ENCODE assay signal across 22 mouse cellular contexts in genomic region chr14:27094247-27094646, GRCm38 (mm10). TPM values are rescaled to one million over a fixed set of nuclear protein-coding genes. Genes with fewer than 3 reads are reported as not detected.
A peak's percentile ranks its signal among the peaks of the same experiment; 100 is the strongest.
DNase-seq lines count a peak whose midpoint lies in the region; ATAC-seq lines count a peak whose summit lies in the region.
"Had no signal": no experiment of that assay in that cellular context is flagged by ENCODE, and none has a peak within 500 bp of the region (broad histone marks: within the 10 kb centered on the region; RNA-seq: fewer than 3 reads in every experiment).

No protein-coding gene starts in this region.

- ATAC-seq in forebrain, embryonic 13.5 days: peak; percentile 75
- no peak for ATAC-seq in forebrain, embryonic 11.5 days (replicated peaks; ENCODE audit: low FRiP score)
- ATAC-seq in midbrain, embryonic 14.5 days (ENCODE audit: low FRiP score, low TSS enrichment): no peak; the same call in 1 of the 2 replicates
- peak; percentile 75 for ATAC-seq in forebrain, embryonic 14.5 days
- ATAC-seq: activated CD4-positive, CD25-positive, alpha-beta regulatory T cell, adult 4 months; intestine, embryonic 16.5 days had no signal

- no peak overlapping the region for H3K9ac ChIP-seq in forebrain, embryonic 13.5 days
- no peak overlapping the region for H3K9ac ChIP-seq in forebrain, embryonic 11.5 days (ENCODE audit: low read length)
- no peak overlapping the region; the same call in 1 of the 2 replicates for H3K9ac ChIP-seq in midbrain, embryonic 14.5 days (replicated peaks; ENCODE audit: low read length)
- H3K9ac ChIP-seq in forebrain, embryonic 14.5 days (ENCODE audit: low read length): no peak overlapping the region
- H3K9ac ChIP-seq: embryonic facial prominence, embryonic 12.5 days; heart, embryonic 15.5 days; hindbrain, embryonic 14.5 days had no signal

- H3K36me3 ChIP-seq in forebrain, embryonic 13.5 days (ENCODE audit: poor library complexity, severe bottlenecking): peaks cover under 1% of the 10 kb centered on the region; the same call in 1 of the 2 replicates
- H3K36me3 ChIP-seq in forebrain, embryonic 11.5 days (ENCODE audit: control insufficient read depth, insufficient read depth, low read length): no peaks in the 10 kb centered on the region; the same call in 1 of the 2 replicates
- H3K36me3 ChIP-seq in midbrain, embryonic 14.5 days (ENCODE audit: control insufficient read depth, insufficient read depth, low read length): no peaks in the 10 kb centered on the region
- H3K36me3 ChIP-seq in midbrain, embryonic 10.5 days: peaks cover 69% of the 10 kb centered on the region
- 0 out of 2 replicates have a peak, but pooled peaks cover under 1% of the 10 kb centered on the region for H3K36me3 ChIP-seq in forebrain, embryonic 14.5 days (ENCODE audit: control insufficient read depth, insufficient read depth, low read length)
- H3K36me3 ChIP-seq: heart, embryonic 15.5 days had no signal

- peak overlapping the region; percentile 63 for H3K27ac ChIP-seq in forebrain, embryonic 13.5 days
- no peak overlapping the region for H3K27ac ChIP-seq in forebrain, embryonic 11.5 days (ENCODE audit: low read depth, low read length)
- H3K27ac ChIP-seq in midbrain, embryonic 14.5 days (replicated peaks; ENCODE audit: low read depth, low read length): no peak overlapping the region
- no peak overlapping the region for H3K27ac ChIP-seq in midbrain, embryonic 10.5 days (replicated peaks)
- H3K27ac ChIP-seq in forebrain, embryonic 14.5 days (ENCODE audit: low read depth, low read length): no peak overlapping the region
- H3K27ac ChIP-seq: heart, adult 2 months; heart, embryonic 15.5 days; hindbrain, embryonic 14.5 days had no signal

- WGBS in forebrain, embryonic 13.5 days: 34% methylated on average over 5 of the region's 5 CpGs
- 72% methylated on average over 5 of the region's 5 CpGs for WGBS in forebrain, embryonic 11.5 days
- WGBS in midbrain, embryonic 14.5 days: 46% methylated on average over 5 of the region's 5 CpGs
- 79% methylated on average over 5 of the region's 5 CpGs for WGBS in midbrain, embryonic 10.5 days
- WGBS in forebrain, embryonic 14.5 days: 35% methylated on average over 5 of the region's 5 CpGs

- no peak overlapping the region for H3K4me3 ChIP-seq in forebrain, embryonic 13.5 days
- H3K4me3 ChIP-seq in forebrain, embryonic 11.5 days (ENCODE audit: low read depth, low read length): no peak overlapping the region
- H3K4me3 ChIP-seq in midbrain, embryonic 14.5 days (replicated peaks; ENCODE audit: low read depth, low read length): no peak overlapping the region
- H3K4me3 ChIP-seq in midbrain, embryonic 10.5 days: no peak overlapping the region
- H3K4me3 ChIP-seq in forebrain, embryonic 14.5 days (ENCODE audit: low read depth, low read length): no peak overlapping the region
- H3K4me3 ChIP-seq: embryonic facial prominence, embryonic 12.5 days; heart, adult 2 months; heart, embryonic 15.5 days had no signal

- no peaks in the 10 kb centered on the region for H3K27me3 ChIP-seq in forebrain, embryonic 13.5 days
- H3K27me3 ChIP-seq in forebrain, embryonic 11.5 days (ENCODE audit: control insufficient read depth, insufficient read depth, low read length): no peaks in the 10 kb centered on the region
- no peaks in the 10 kb centered on the region for H3K27me3 ChIP-seq in midbrain, embryonic 14.5 days (ENCODE audit: control insufficient read depth, insufficient read depth, low read length)
- no peaks in the 10 kb centered on the region for H3K27me3 ChIP-seq in midbrain, embryonic 10.5 days (ENCODE audit: low read depth, poor library complexity, severe bottlenecking)
- no peaks in the 10 kb centered on the region for H3K27me3 ChIP-seq in forebrain, embryonic 14.5 days (replicated peaks; ENCODE audit: control insufficient read depth, insufficient read depth, low read length)
- H3K27me3 ChIP-seq: embryonic facial prominence, embryonic 12.5 days; heart, embryonic 15.5 days had no signal

- no peak for DNase-seq in forebrain, embryonic 11.5 days (ENCODE audit: low spot score)
- peak; percentile 50 for DNase-seq in midbrain, embryonic 14.5 days
- no peak for DNase-seq in midbrain, embryonic 10.5 days (ENCODE audit: low spot score)
- DNase-seq in forebrain, embryonic 14.5 days (ENCODE audit: low spot score): peak; percentile 76
- no peak for DNase-seq in gastrocnemius, postnatal 25 days
- no peak for DNase-seq in adrenal gland, postnatal 14 days
- DNase-seq in cerebellum, postnatal 14 days: no peak
- DNase-seq: adrenal gland, postnatal 25 days; cerebellum, adult 2 months; cerebellum, postnatal 25 days; gastrocnemius, postnatal 10 days; heart, adult 2 months; heart, postnatal 14 days; kidney, adult 2 months had no signal

- peaks cover 10% of the 10 kb centered on the region for H3K4me1 ChIP-seq in forebrain, embryonic 13.5 days
- no peaks in the 10 kb centered on the region for H3K4me1 ChIP-seq in forebrain, embryonic 11.5 days (replicated peaks; ENCODE audit: control insufficient read depth, insufficient read depth, low read length)
- H3K4me1 ChIP-seq in midbrain, embryonic 14.5 days (ENCODE audit: control insufficient read depth, insufficient read depth, low read length): no peaks in the 10 kb centered on the region
- H3K4me1 ChIP-seq in midbrain, embryonic 10.5 days: 0 out of 2 replicates have a peak, but pooled peaks cover 2% of the 10 kb centered on the region
- no peaks in the 10 kb centered on the region for H3K4me1 ChIP-seq in forebrain, embryonic 14.5 days (ENCODE audit: control insufficient read depth, insufficient read depth, low read length)
- H3K4me1 ChIP-seq: embryonic facial prominence, embryonic 12.5 days; heart, embryonic 15.5 days had no signal

- H3K9me3 ChIP-seq in forebrain, embryonic 13.5 days (replicated peaks): no peaks in the 10 kb centered on the region
- H3K9me3 ChIP-seq in forebrain, embryonic 11.5 days (ENCODE audit: control insufficient read depth, low read length): no peaks in the 10 kb centered on the region
- no peaks in the 10 kb centered on the region for H3K9me3 ChIP-seq in midbrain, embryonic 14.5 days (ENCODE audit: control insufficient read depth, low read length)
- H3K9me3 ChIP-seq in midbrain, embryonic 10.5 days (replicated peaks): no peaks in the 10 kb centered on the region
- H3K9me3 ChIP-seq in forebrain, embryonic 14.5 days (replicated peaks; ENCODE audit: control insufficient read depth, low read length): no peaks in the 10 kb centered on the region
- H3K9me3 ChIP-seq: embryonic facial prominence, embryonic 12.5 days; heart, embryonic 15.5 days had no signal

- no peak overlapping the region for H3K4me2 ChIP-seq in forebrain, embryonic 13.5 days
- H3K4me2 ChIP-seq in forebrain, embryonic 11.5 days (ENCODE audit: low read depth, low read length, severe bottlenecking): no peak overlapping the region
- H3K4me2 ChIP-seq in midbrain, embryonic 14.5 days (ENCODE audit: low read length): no peak overlapping the region
- H3K4me2 ChIP-seq in forebrain, embryonic 14.5 days (ENCODE audit: low read length): no peak overlapping the region
- H3K4me2 ChIP-seq: embryonic facial prominence, embryonic 12.5 days; heart, embryonic 11.5 days; heart, embryonic 15.5 days; hindbrain, embryonic 14.5 days had no signal

RNA-seq across cellular contexts. Expression of gene Arhgef3, which starts 20.5 kb away (rescaled TPM):
- 1.5 and 1.6 TPM in 2 replicates for polyA plus RNA-seq in forebrain, embryonic 13.5 days (2015; fragmentation: Nextera tagmentation; extraction: Ambion mirVana)
- polyA plus RNA-seq in forebrain, embryonic 11.5 days (2014; fragmentation: Nextera tagmentation; extraction: Ambion mirVana): 2.3 and 2.9 TPM in 2 replicates
- 5.3 and 5.5 TPM in 2 replicates for polyA plus RNA-seq in midbrain, embryonic 14.5 days (2014; fragmentation: Nextera tagmentation; extraction: Ambion mirVana)
- 1.6 and 1.9 TPM in 2 replicates for polyA plus RNA-seq in midbrain, embryonic 10.5 days (2016; fragmentation: Nextera tagmentation; extraction: Ambion mirVana)
- 3.0 and 4.1 TPM in 2 replicates for polyA plus RNA-seq in forebrain, embryonic 14.5 days (2014; fragmentation: Nextera tagmentation; extraction: Ambion mirVana)
- 10 to 100 TPM in 1 of 2 experiments, 1 to 10 TPM in 1; 8.1 to 10.9 TPM for total RNA-seq in gastrocnemius, postnatal 25 days (2021)
- total RNA-seq in adrenal gland, postnatal 14 days (2021): 34.2 and 43.5 TPM in 2 replicates

RNA-seq across cellular contexts. Expression of gene Il17rd, which starts 55.5 kb away (rescaled TPM):
- polyA plus RNA-seq in forebrain, embryonic 13.5 days (2015; fragmentation: Nextera tagmentation; extraction: Ambion mirVana): 1.9 and 2.3 TPM in 2 replicates
- polyA plus RNA-seq in forebrain, embryonic 11.5 days (2014; fragmentation: Nextera tagmentation; extraction: Ambion mirVana): 7.2 and 7.8 TPM in 2 replicates
- polyA plus RNA-seq in midbrain, embryonic 14.5 days (2014; fragmentation: Nextera tagmentation; extraction: Ambion mirVana): 2.9 and 3.0 TPM in 2 replicates
- 6.4 and 7.6 TPM in 2 replicates for polyA plus RNA-seq in midbrain, embryonic 10.5 days (2016; fragmentation: Nextera tagmentation; extraction: Ambion mirVana)
- polyA plus RNA-seq in forebrain, embryonic 14.5 days (2014; fragmentation: Nextera tagmentation; extraction: Ambion mirVana): 1.3 and 1.9 TPM in 2 replicates
- 1 to 10 TPM; 2.1 to 2.4 TPM for total RNA-seq in gastrocnemius, postnatal 25 days (2021)
- total RNA-seq in adrenal gland, postnatal 14 days (2021): 3.6 and 5.2 TPM in 2 replicates
- total RNA-seq: hematopoietic stem cell, adult 5-6 weeks had no signal

Comparison
In these comparisons a context has a peak if more than half of its experiments do, and no peak if none do; other contexts are left out.
1. ATAC-seq: peak in forebrain, embryonic 13.5 days (single experiment) and forebrain, embryonic 14.5 days (single experiment); none in forebrain, embryonic 11.5 days (single experiment) and midbrain, embryonic 14.5 days (single experiment).
2. DNase-seq: peak in midbrain, embryonic 14.5 days (single experiment) and forebrain, embryonic 14.5 days (single experiment); none in forebrain, embryonic 11.5 days (single experiment), midbrain, embryonic 10.5 days (single experiment), gastrocnemius, postnatal 25 days (single experiment), adrenal gland, postnatal 14 days (single experiment) and cerebellum, postnatal 14 days (0 of 2).